Mouse (Mus musculus) cerebellum, adult 18-20 months (tissue): ENCODE measurements around the gene Chchd3.
A peak's percentile ranks its signal among the peaks of the same experiment; 100 is the strongest.

Experiments
- DNase-seq, 2 experiments: peaks; one replicate each; pipeline ENCODE4 v3.0.0; 2021

Chchd3 gene

GRCm38 (mm10) chr6:32795653-32796500 is 264.2 kb downstream of the Chchd3 start:
- no peak for DNase-seq

GRCm38 (mm10) chr6:32793575-32793974 is 266.5 kb downstream of the Chchd3 start:
- no peak for DNase-seq

- DNase-seq, result no peak
These were observed 266.9 kb downstream of the Chchd3 start for GRCm38 (mm10) chr6:32793163-32793562.

- no peak for DNase-seq
These were observed 269.6 kb downstream of the Chchd3 start for GRCm38 (mm10) chr6:32790487-32790886.

GRCm38 (mm10) chr6:32787399-32787798 is 272.7 kb downstream of the Chchd3 start:
- DNase-seq, result no peak

GRCm38 (mm10) chr6:32786196-32786595 is 273.9 kb downstream of the Chchd3 start:
- DNase-seq, result no peak

- DNase-seq, result no peak
These were observed 277.0 kb downstream of the Chchd3 start for GRCm38 (mm10) chr6:32783102-32783501.

- peak; percentile 22 to 38 for DNase-seq
These were observed 279.5 kb downstream of the Chchd3 start for GRCm38 (mm10) chr6:32780602-32781001.

GRCm38 (mm10) chr6:32776384-32776783 is 283.7 kb downstream of the Chchd3 start:
- no peak for DNase-seq

- no peak for DNase-seq
These were observed 305.5 kb downstream of the Chchd3 start for GRCm38 (mm10) chr6:32754524-32754923.

- DNase-seq, result no peak
These were observed 310.2 kb downstream of the Chchd3 start for GRCm38 (mm10) chr6:32749821-32750220.

- no peak for DNase-seq
These were observed 311.3 kb downstream of the Chchd3 start for GRCm38 (mm10) chr6:32748777-32749176.

- no peak for DNase-seq
These were observed 312.7 kb downstream of the Chchd3 start for GRCm38 (mm10) chr6:32747333-32747732.
